Mouse (Mus musculus): ENCODE measurements around the gene Hdac6. TPM values are rescaled to one million over a fixed set of nuclear protein-coding genes. Genes with fewer than 3 reads are reported as not detected.
A peak's percentile ranks its signal among the peaks of the same experiment; 100 is the strongest.

Gene Hdac6
- total and polyA plus RNA-seq, 2 experiments from 2014 or later: 65.5 to 111 TPM

DNA sequence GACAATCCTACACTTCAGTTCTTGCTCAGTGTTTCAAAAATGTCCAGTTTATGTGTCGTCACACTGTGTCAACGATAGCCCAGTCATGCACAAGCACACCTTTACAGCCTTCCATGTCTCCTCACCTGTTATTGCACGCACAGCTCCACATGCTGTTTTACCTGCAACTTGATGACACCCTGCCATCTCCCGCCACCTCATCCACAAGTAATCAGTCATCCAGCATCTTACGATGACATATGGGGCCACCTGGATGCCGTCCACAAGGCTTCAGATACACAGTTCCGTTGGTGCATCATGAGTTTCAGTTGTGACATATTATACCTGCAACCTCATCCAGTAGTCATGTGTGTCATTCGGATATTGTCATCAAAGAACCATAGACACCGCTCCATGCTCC, 11.2 kb upstream of the Hdac6 start:
- H3K4me3 ChIP-seq (ENCODE audit: low read depth, low read length): no peak overlapping the region
- DNase-seq (ENCODE audit: low spot score): no peak
- H3K27me3 ChIP-seq (ENCODE audit: insufficient read depth, low read length): no peaks in the 10 kb centered on the region
- WGBS: 92% methylated on average over 9 of the region's 9 CpGs
- no peaks in the 10 kb centered on the region for H3K4me1 ChIP-seq (ENCODE audit: insufficient read depth, low read length)
- TF ChIP-seq CTCF (IDR thresholded peaks at IDR 0.05): no peak
- H3K4me2 ChIP-seq (ENCODE audit: low read depth, low read length, poor library complexity, severe bottlenecking): no peak overlapping the region
- H3K36me3 ChIP-seq (ENCODE audit: insufficient read depth, low read length): no peaks in the 10 kb centered on the region
- H3K27ac ChIP-seq (ENCODE audit: low read depth, low read length): no peak overlapping the region
- no peaks in the 10 kb centered on the region for H3K9me3 ChIP-seq (ENCODE audit: low read length)
- no peak overlapping the region for H3K9ac ChIP-seq (replicated peaks; ENCODE audit: low read length, poor library complexity, severe bottlenecking)
- no peak for ATAC-seq (ENCODE audit: low FRiP score)

GRCm38 (mm10) chrX:7950091-7950490, 2.4 kb upstream of the Hdac6 start:
- DNase-seq (ENCODE audit: low spot score): no peak
- no peak overlapping the region for H3K4me3 ChIP-seq (ENCODE audit: low read depth, low read length)
- TF ChIP-seq CTCF (IDR thresholded peaks at IDR 0.05): no peak
- no peaks in the 10 kb centered on the region for H3K36me3 ChIP-seq (ENCODE audit: insufficient read depth, low read length)
- no peaks in the 10 kb centered on the region for H3K4me1 ChIP-seq (ENCODE audit: insufficient read depth, low read length)
- 89% methylated on average over 7 of the region's 7 CpGs for WGBS
- no peak overlapping the region for H3K4me2 ChIP-seq (ENCODE audit: low read depth, low read length, poor library complexity, severe bottlenecking)
- H3K27me3 ChIP-seq (ENCODE audit: insufficient read depth, low read length): no peaks in the 10 kb centered on the region
- H3K9me3 ChIP-seq (ENCODE audit: low read length): no peaks in the 10 kb centered on the region
- ATAC-seq (ENCODE audit: low FRiP score): no peak
- H3K9ac ChIP-seq (replicated peaks; ENCODE audit: low read length, poor library complexity, severe bottlenecking): no peak overlapping the region
- H3K27ac ChIP-seq (ENCODE audit: low read depth, low read length): no peak overlapping the region

GRCm38 (mm10) chrX:7947900-7948492, 307 bp upstream of the Hdac6 start:
- 28% methylated on average over 38 of the region's 38 CpGs for WGBS
- DNase-seq (ENCODE audit: low spot score) (peak; percentile 96), ATAC-seq (ENCODE audit: low FRiP score) (peak; percentile 96)
- Histone ChIP-seq H3K4me1 (ENCODE audit: insufficient read depth, low read length) (no peaks in the 10 kb centered on the region), H3K4me2 (ENCODE audit: low read depth, low read length, poor library complexity, severe bottlenecking) (peak overlapping the region; percentile 36), H3K27ac (ENCODE audit: low read depth, low read length) (peak overlapping the region; percentile 65), H3K9me3 (ENCODE audit: low read length) (no peaks in the 10 kb centered on the region), H3K9ac (replicated peaks; ENCODE audit: low read length, poor library complexity, severe bottlenecking) (no peak overlapping the region), H3K36me3 (ENCODE audit: insufficient read depth, low read length) (no peaks in the 10 kb centered on the region), H3K27me3 (ENCODE audit: insufficient read depth, low read length) (no peaks in the 10 kb centered on the region), H3K4me3 (ENCODE audit: low read depth, low read length) (peak overlapping the region; percentile 43)
- no peak for TF ChIP-seq CTCF (IDR thresholded peaks at IDR 0.05)

DNA sequence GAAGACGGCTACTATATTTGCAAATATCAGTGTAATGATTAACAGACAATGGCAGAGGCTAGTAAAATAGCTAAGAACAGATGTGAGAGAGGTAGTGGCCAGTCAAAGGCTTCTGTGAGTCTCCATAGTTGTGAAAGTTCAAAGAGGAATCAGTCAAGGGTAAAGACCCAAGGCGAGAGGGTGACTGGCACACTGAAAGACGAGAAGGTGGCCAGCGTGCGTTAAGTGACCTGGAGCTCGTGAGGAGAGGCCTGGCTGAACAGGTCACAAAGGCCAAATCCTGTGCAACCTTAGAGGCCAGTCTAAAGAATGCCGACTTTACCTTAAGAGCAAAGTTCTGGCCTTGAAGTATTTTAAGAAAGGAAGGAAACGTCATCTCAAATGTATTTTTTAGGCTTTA, 2.1 kb downstream of the Hdac6 start:
- Histone ChIP-seq H3K4me2 (ENCODE audit: low read depth, low read length, poor library complexity, severe bottlenecking) (no peak overlapping the region), H3K4me3 (ENCODE audit: low read depth, low read length) (no peak overlapping the region), H3K4me1 (ENCODE audit: insufficient read depth, low read length) (no peaks in the 10 kb centered on the region), H3K9ac (replicated peaks; ENCODE audit: low read length, poor library complexity, severe bottlenecking) (no peak overlapping the region), H3K36me3 (ENCODE audit: insufficient read depth, low read length) (0 out of 2 replicates have a peak, but pooled peaks cover 2% of the 10 kb centered on the region), H3K9me3 (ENCODE audit: low read length) (no peaks in the 10 kb centered on the region), H3K27me3 (ENCODE audit: insufficient read depth, low read length) (no peaks in the 10 kb centered on the region), H3K27ac (ENCODE audit: low read depth, low read length) (no peak overlapping the region)
- DNase-seq (ENCODE audit: low spot score) (no peak), ATAC-seq (ENCODE audit: low FRiP score) (no peak)
- TF ChIP-seq CTCF (IDR thresholded peaks at IDR 0.05): no peak
- 75% methylated on average over 8 of the region's 8 CpGs for WGBS

GRCm38 (mm10) chrX:7937667-7938066, 10.0 kb downstream of the Hdac6 start:
- no peak overlapping the region for H3K4me2 ChIP-seq (ENCODE audit: low read depth, low read length, poor library complexity, severe bottlenecking)
- H3K36me3 ChIP-seq (ENCODE audit: insufficient read depth, low read length): peaks cover 11% of the 10 kb centered on the region; the same call in 1 of the 2 replicates
- WGBS: 97% methylated on average over 6 of the region's 6 CpGs
- H3K4me1 ChIP-seq (ENCODE audit: insufficient read depth, low read length): no peaks in the 10 kb centered on the region
- H3K9me3 ChIP-seq (ENCODE audit: low read length): no peaks in the 10 kb centered on the region
- H3K27ac ChIP-seq (ENCODE audit: low read depth, low read length): no peak overlapping the region
- H3K9ac ChIP-seq (replicated peaks; ENCODE audit: low read length, poor library complexity, severe bottlenecking): no peak overlapping the region
- H3K4me3 ChIP-seq (ENCODE audit: low read depth, low read length): no peak overlapping the region
- ATAC-seq (ENCODE audit: low FRiP score) (no peak), DNase-seq (ENCODE audit: low spot score) (no peak)
- TF ChIP-seq CTCF (IDR thresholded peaks at IDR 0.05): no peak
- H3K27me3 ChIP-seq (ENCODE audit: insufficient read depth, low read length): no peaks in the 10 kb centered on the region

DNA sequence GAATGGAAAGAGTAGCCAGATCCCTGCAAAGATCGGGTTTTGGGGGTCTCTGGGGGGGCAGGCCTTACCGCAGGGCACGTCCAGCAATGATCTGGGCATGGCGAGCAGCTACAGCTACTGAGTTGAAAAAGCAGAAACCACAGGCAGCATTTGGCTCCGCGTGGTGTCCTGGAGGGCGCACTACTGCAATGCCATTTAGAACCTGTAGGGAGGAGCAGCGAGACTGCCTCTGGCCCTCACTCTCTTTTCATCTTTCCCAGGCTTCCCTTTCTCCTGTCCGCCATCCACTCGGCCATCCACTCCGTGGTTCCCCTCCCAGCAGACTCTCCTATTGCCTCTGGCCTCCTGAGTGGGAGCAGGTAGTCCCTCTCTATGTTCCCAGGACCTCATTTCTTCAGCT, 10.8 kb downstream of the Hdac6 start:
- Histone ChIP-seq H3K9me3 (ENCODE audit: low read length) (no peaks in the 10 kb centered on the region), H3K9ac (replicated peaks; ENCODE audit: low read length, poor library complexity, severe bottlenecking) (no peak overlapping the region), H3K27ac (ENCODE audit: low read depth, low read length) (no peak overlapping the region), H3K36me3 (ENCODE audit: insufficient read depth, low read length) (peaks cover 13% of the 10 kb centered on the region; the same call in 1 of the 2 replicates), H3K27me3 (ENCODE audit: insufficient read depth, low read length) (no peaks in the 10 kb centered on the region), H3K4me3 (ENCODE audit: low read depth, low read length) (no peak overlapping the region), H3K4me2 (ENCODE audit: low read depth, low read length, poor library complexity, severe bottlenecking) (no peak overlapping the region), H3K4me1 (ENCODE audit: insufficient read depth, low read length) (no peaks in the 10 kb centered on the region)
- WGBS: 60% methylated on average over 7 of the region's 11 CpGs
- peak; percentile 36 for TF ChIP-seq CTCF (IDR thresholded peaks at IDR 0.05)
- DNase-seq (ENCODE audit: low spot score) (no peak), ATAC-seq (ENCODE audit: low FRiP score) (no peak)

Data from midbrain, postnatal 0 days (tissue).